Mouse (Mus musculus) embryonic facial prominence, embryonic 10.5 days (tissue): ENCODE measurements at regions not wholly inside any gene's neighbourhood (a gene's known extent, or its start where the extent isn't known, plus 50 kb on each side); places are given as distances from the start of the nearest gene placed in this dataset.

Experiments
- DNase-seq: peaks from one replicate; pipeline ENCODE4 v3.0.0-alpha.2; 2017; ENCODE audit warnings: low spot score
- H3K27ac ChIP-seq: fragments of 300-500 bp; sonication (generic); replicated peaks from 2 replicates; pipeline ENCODE4 v1.5.1; 2016; ENCODE audit warnings: mild to moderate bottlenecking
- H3K27me3 ChIP-seq: fragments of 300-500 bp; sonication (generic); replicated peaks from 2 replicates; pipeline ENCODE4 v1.6.1; 2016; ENCODE audit warnings: low read depth, mild to moderate bottlenecking; ENCODE audit not compliant: poor library complexity, severe bottlenecking
- H3K36me3 ChIP-seq: fragments of 300-500 bp; sonication (generic); replicated peaks from 2 replicates; pipeline ENCODE4 v1.6.1; 2016; ENCODE audit warnings: mild to moderate bottlenecking, moderate library complexity
- H3K4me1 ChIP-seq: fragments of 300-500 bp; sonication (generic); 2 replicates; pipeline ENCODE4 v1.6.1; 2016
- H3K4me3 ChIP-seq: fragments of 300-500 bp; sonication (generic); 2 replicates; pipeline ENCODE4 v1.5.1; 2016; ENCODE audit warnings: mild to moderate bottlenecking, moderate library complexity
- H3K9me3 ChIP-seq: fragments of 300-500 bp; sonication (generic); 2 replicates; pipeline ENCODE4 v1.6.1; 2016; ENCODE audit warnings: mild to moderate bottlenecking
- WGBS: fragments of 180-500 bp; shearing (Covaris S2); methylation state at CpG from one replicate; pipeline ENCODE4 v1.1.7; 2016; 5-methylcytosine and 5-hydroxymethylcytosine counted together

GRCm38 (mm10) chr5:12868355-12869217, 256.6 kb upstream of the Sema3a start:
- H3K27ac ChIP-seq: no peak overlapping the region
- no peak for DNase-seq
- H3K27me3 ChIP-seq: no peaks in the 10 kb centered on the region
- H3K4me3 ChIP-seq: no peak overlapping the region
- no peaks in the 10 kb centered on the region for H3K36me3 ChIP-seq
- H3K9me3 ChIP-seq: no peaks in the 10 kb centered on the region
- peaks cover 5% of the 10 kb centered on the region; the same call in 1 of the 2 replicates for H3K4me1 ChIP-seq
- 39% methylated on average over 3 of the region's 3 CpGs for WGBS

GRCm38 (mm10) chr5:12872888-12873287, 252.3 kb upstream of the Sema3a start:
- no peak overlapping the region for H3K27ac ChIP-seq
- H3K9me3 ChIP-seq: peaks cover 4% of the 10 kb centered on the region; the same call in 1 of the 2 replicates
- no peak for DNase-seq
- H3K27me3 ChIP-seq: no peaks in the 10 kb centered on the region
- 92% methylated on average over 3 of the region's 3 CpGs for WGBS
- H3K36me3 ChIP-seq: no peaks in the 10 kb centered on the region
- peaks cover 5% of the 10 kb centered on the region; the same call in 1 of the 2 replicates for H3K4me1 ChIP-seq
- H3K4me3 ChIP-seq: no peak overlapping the region

GRCm38 (mm10) chr5:12877595-12878296, 247.5 kb upstream of the Sema3a start:
- WGBS: 92% methylated on average over 6 of the region's 6 CpGs
- no peak for DNase-seq
- Histone ChIP-seq H3K4me1 (no peaks in the 10 kb centered on the region), H3K27me3 (no peaks in the 10 kb centered on the region), H3K9me3 (peaks cover 4% of the 10 kb centered on the region; the same call in 1 of the 2 replicates), H3K4me3 (no peak overlapping the region), H3K27ac (no peak overlapping the region), H3K36me3 (no peaks in the 10 kb centered on the region)

- no peak overlapping the region for H3K4me3 ChIP-seq
These were observed 232.9 kb upstream of the Sema3a start for GRCm38 (mm10) chr5:12892333-12892732.

GRCm38 (mm10) chr5:12894638-12895037, 230.6 kb upstream of the Sema3a start:
- H3K4me3 ChIP-seq: no peak overlapping the region
- H3K27ac ChIP-seq: no peak overlapping the region
- no peak for DNase-seq
- WGBS: 78% methylated on average over 2 of the region's 2 CpGs
- H3K36me3 ChIP-seq: no peaks in the 10 kb centered on the region
- no peaks in the 10 kb centered on the region for H3K27me3 ChIP-seq
- H3K9me3 ChIP-seq: no peaks in the 10 kb centered on the region
- 0 out of 2 replicates have a peak, but pooled peaks cover 2% of the 10 kb centered on the region for H3K4me1 ChIP-seq

More at GRCm38 (mm10) chr5:12892333-12892732, 232.9 kb upstream of the Sema3a start:
- no peak for DNase-seq
- H3K4me1 ChIP-seq: 0 out of 2 replicates have a peak, but pooled peaks cover 2% of the 10 kb centered on the region
- H3K36me3 ChIP-seq: no peaks in the 10 kb centered on the region
- no peak overlapping the region for H3K27ac ChIP-seq
- H3K27me3 ChIP-seq: no peaks in the 10 kb centered on the region
- no peaks in the 10 kb centered on the region for H3K9me3 ChIP-seq

GRCm38 (mm10) chr5:12910741-12911140, 214.5 kb upstream of the Sema3a start:
- H3K27me3 ChIP-seq: no peaks in the 10 kb centered on the region
- H3K9me3 ChIP-seq: no peaks in the 10 kb centered on the region; the same call in 1 of the 2 replicates
- H3K4me1 ChIP-seq: no peaks in the 10 kb centered on the region
- H3K4me3 ChIP-seq: no peak overlapping the region
- DNase-seq: no peak
- H3K36me3 ChIP-seq: no peaks in the 10 kb centered on the region
- no peak overlapping the region for H3K27ac ChIP-seq

GRCm38 (mm10) chr5:12914395-12914794, 210.8 kb upstream of the Sema3a start:
- Histone ChIP-seq H3K36me3 (no peaks in the 10 kb centered on the region), H3K27me3 (no peaks in the 10 kb centered on the region), H3K4me1 (no peaks in the 10 kb centered on the region), H3K4me3 (no peak overlapping the region), H3K27ac (no peak overlapping the region), H3K9me3 (no peaks in the 10 kb centered on the region; the same call in 1 of the 2 replicates)
- 76% methylated on average over 1 of the region's 1 CpGs for WGBS
- DNase-seq: no peak

- DNase-seq: no peak
- 88% methylated on average over 2 of the region's 2 CpGs for WGBS
- no peak overlapping the region for H3K4me3 ChIP-seq
- no peak overlapping the region for H3K27ac ChIP-seq
- no peaks in the 10 kb centered on the region for H3K9me3 ChIP-seq
- no peaks in the 10 kb centered on the region for H3K4me1 ChIP-seq
- H3K36me3 ChIP-seq: no peaks in the 10 kb centered on the region
- H3K27me3 ChIP-seq: no peaks in the 10 kb centered on the region
These were observed 205.9 kb upstream of the Sema3a start for GRCm38 (mm10) chr5:12919335-12919734.

- H3K36me3 ChIP-seq: no peaks in the 10 kb centered on the region
- no peaks in the 10 kb centered on the region for H3K4me1 ChIP-seq
- no peaks in the 10 kb centered on the region for H3K9me3 ChIP-seq
- DNase-seq: no peak
- no peak overlapping the region for H3K4me3 ChIP-seq
- H3K27me3 ChIP-seq: no peaks in the 10 kb centered on the region
- H3K27ac ChIP-seq: no peak overlapping the region
These were observed 202.3 kb upstream of the Sema3a start for GRCm38 (mm10) chr5:12922889-12923288.

- no peak for DNase-seq
- Histone ChIP-seq H3K9me3 (no peaks in the 10 kb centered on the region), H3K4me3 (no peak overlapping the region), H3K36me3 (no peaks in the 10 kb centered on the region), H3K4me1 (no peaks in the 10 kb centered on the region), H3K27me3 (no peaks in the 10 kb centered on the region), H3K27ac (no peak overlapping the region)
These were observed 199.7 kb upstream of the Sema3a start for GRCm38 (mm10) chr5:12925466-12925865.

- no peaks in the 10 kb centered on the region for H3K4me1 ChIP-seq
- DNase-seq: no peak
- no peaks in the 10 kb centered on the region for H3K9me3 ChIP-seq
- H3K27me3 ChIP-seq: no peaks in the 10 kb centered on the region
- H3K4me3 ChIP-seq: no peak overlapping the region
- no peaks in the 10 kb centered on the region for H3K36me3 ChIP-seq
- WGBS: 82% methylated on average over 8 of the region's 8 CpGs
- H3K27ac ChIP-seq: no peak overlapping the region
These were observed 198.9 kb upstream of the Sema3a start for GRCm38 (mm10) chr5:12926289-12926688.

GRCm38 (mm10) chr5:12927247-12927646, 198.0 kb upstream of the Sema3a start:
- H3K36me3 ChIP-seq: no peaks in the 10 kb centered on the region
- WGBS: 87% methylated on average over 3 of the region's 3 CpGs
- H3K27ac ChIP-seq: no peak overlapping the region
- H3K27me3 ChIP-seq: no peaks in the 10 kb centered on the region
- no peak overlapping the region for H3K4me3 ChIP-seq
- no peak for DNase-seq
- no peaks in the 10 kb centered on the region for H3K4me1 ChIP-seq
- no peaks in the 10 kb centered on the region for H3K9me3 ChIP-seq

GRCm38 (mm10) chr5:12937052-12937451, 188.2 kb upstream of the Sema3a start:
- no peak overlapping the region for H3K4me3 ChIP-seq
- no peaks in the 10 kb centered on the region for H3K4me1 ChIP-seq
- 84% methylated on average over 5 of the region's 5 CpGs for WGBS
- H3K27me3 ChIP-seq: no peaks in the 10 kb centered on the region
- H3K9me3 ChIP-seq: no peaks in the 10 kb centered on the region
- no peaks in the 10 kb centered on the region for H3K36me3 ChIP-seq
- DNase-seq: no peak
- H3K27ac ChIP-seq: no peak overlapping the region
